Mouse (Mus musculus) heart, postnatal 0 days (tissue): ENCODE measurements around the gene Hdac7. TPM values are rescaled to one million over a fixed set of nuclear protein-coding genes. Genes with fewer than 3 reads are reported as not detected.

Source experiments
- ATAC-seq: fragments of 200-750 bp; cut with Nextera tagmentation; 2 replicates; pipeline ENCODE4 v1.8.0; 2017; ENCODE audit warnings: low read depth, moderate number of reproducible peaks, moderate library complexity; ENCODE audit not compliant: insufficient read depth
- DNase-seq: peaks from one replicate; pipeline ENCODE4 v3.0.0-alpha.2; 2016; ENCODE audit warnings: low spot score
- H3K27ac ChIP-seq: fragments of 300-500 bp; sonication (generic); 2 replicates; pipeline ENCODE4 v1.5.1; 2014; ENCODE audit warnings: low read depth, mild to moderate bottlenecking
- H3K27me3 ChIP-seq: fragments of 300-500 bp; sonication (generic); 2 replicates; pipeline ENCODE4 v1.6.1; 2014; ENCODE audit warnings: low read length, mixed read lengths; ENCODE audit not compliant: control insufficient read depth, insufficient read depth
- H3K36me3 ChIP-seq: fragments of 300-500 bp; sonication (generic); replicated peaks from 2 replicates; pipeline ENCODE4 v1.6.1; 2014; ENCODE audit warnings: low read length, mixed read lengths; ENCODE audit not compliant: control insufficient read depth, insufficient read depth
- H3K4me1 ChIP-seq: fragments of 300-500 bp; sonication (generic); 2 replicates; pipeline ENCODE4 v1.6.1; 2014; ENCODE audit warnings: antibody characterized with exemption; ENCODE audit not compliant: control insufficient read depth, insufficient read depth
- H3K4me2 ChIP-seq: fragments of 300-500 bp; sonication (generic); 2 replicates; pipeline ENCODE4 v1.6.1; 2014; ENCODE audit warnings: low read depth, mild to moderate bottlenecking, low read length, moderate library complexity
- H3K4me3 ChIP-seq: fragments of 300-500 bp; sonication (generic); 2 replicates; pipeline ENCODE4 v1.5.1; 2014; ENCODE audit warnings: low read depth, low read length
- H3K9ac ChIP-seq: fragments of 300-500 bp; sonication (generic); replicated peaks from 2 replicates; pipeline ENCODE4 v1.6.1; 2014; ENCODE audit warnings: low read depth, low read length, mixed read lengths
- H3K9me3 ChIP-seq: fragments of 300-500 bp; sonication (generic); replicated peaks from 2 replicates; pipeline ENCODE4 v1.6.1; 2016; ENCODE audit warnings: low read length; ENCODE audit not compliant: control insufficient read depth
- CTCF ChIP-seq: IDR thresholded peaks from 2 replicates; pipeline ENCODE4 v1.5.1; 2016; ENCODE audit warnings: antibody characterized with exemption, control low read depth, low read depth
- EP300 ChIP-seq: IDR thresholded peaks from 2 replicates; pipeline ENCODE4 v1.6.1; 2016; ENCODE audit warnings: antibody characterized with exemption, low read depth
- WGBS: fragments of 180-500 bp; shearing (Covaris S2); extraction: QIAGEN DNeasy Blood & Tissue Kit; methylation state at CpG from one replicate; pipeline ENCODE4 v1.1.7; 2014; 5-methylcytosine and 5-hydroxymethylcytosine counted together
- polyA plus RNA-seq: library from polyadenylated mRNA; unstranded; fragments of >200 nt; fragmentation: Nextera tagmentation; extraction: Ambion mirVana; gene quantifications from 2 replicates; pipeline ENCODE4 v1.2.1, GENCODE M21; 2015
- total RNA-seq: library from RNA; depleted of rRNA; stranded (reverse); fragments of >200 nt; gene quantifications from 2 replicates; pipeline ENCODE4 v1.2.3, GENCODE M21; 2014; ENCODE audit warnings: low replicate concordance

Hdac7 gene
- total and polyA plus RNA-seq, 2 experiments from 2014 or later: 15.6 to 34.4 TPM

- no peaks in the 10 kb centered on the region for H3K27me3 ChIP-seq
- ATAC-seq: peak; percentile 69
- H3K9ac ChIP-seq: peak overlapping the region; percentile 45
- TF ChIP-seq EP300 (0 out of 2 replicates have a peak, but pooled peaks have one; percentile 40), CTCF (peak; percentile 59)
- H3K27ac ChIP-seq: peak overlapping the region; percentile 81
- WGBS: 4% methylated on average over 29 of the region's 29 CpGs
- H3K4me2 ChIP-seq: peak overlapping the region; percentile 64
- peaks cover 83% of the 10 kb centered on the region for H3K4me1 ChIP-seq
- peaks cover 7% of the 10 kb centered on the region; the same call in 1 of the 2 replicates for H3K36me3 ChIP-seq
- peak overlapping the region; percentile 42 for H3K4me3 ChIP-seq
- DNase-seq: peak; percentile 90
- no peaks in the 10 kb centered on the region for H3K9me3 ChIP-seq
Observed at GRCm38 (mm10) chr15:97825071-97825940, 19.0 kb downstream of the Hdac7 start.

- no peak for TF ChIP-seq CTCF
- TF ChIP-seq EP300: no peak
- no peaks in the 10 kb centered on the region for H3K9me3 ChIP-seq
- no peak for DNase-seq
- H3K4me1 ChIP-seq: peaks cover 76% of the 10 kb centered on the region
- no peaks in the 10 kb centered on the region for H3K27me3 ChIP-seq
- WGBS: 52% methylated on average over 6 of the region's 6 CpGs
- ATAC-seq: no peak
- H3K4me3 ChIP-seq: no peak overlapping the region
- H3K27ac ChIP-seq: peak overlapping the region; percentile 81
- peaks cover 7% of the 10 kb centered on the region; the same call in 1 of the 2 replicates for H3K36me3 ChIP-seq
- peak overlapping the region; percentile 64; the same call in 1 of the 2 replicates for H3K4me2 ChIP-seq
- H3K9ac ChIP-seq: no peak overlapping the region
Observed at GRCm38 (mm10) chr15:97824042-97824441, 20.3 kb downstream of the Hdac7 start.

- Histone ChIP-seq H3K4me1 (peaks cover 71% of the 10 kb centered on the region), H3K4me3 (no peak overlapping the region), H3K36me3 (peaks cover 7% of the 10 kb centered on the region; the same call in 1 of the 2 replicates), H3K9me3 (no peaks in the 10 kb centered on the region), H3K9ac (no peak overlapping the region), H3K27ac (peak overlapping the region; percentile 44), H3K4me2 (0 out of 2 replicates have a peak overlapping the region, but pooled peaks have one; percentile 4), H3K27me3 (no peaks in the 10 kb centered on the region)
- DNase-seq: no peak
- TF ChIP-seq EP300 (no peak), CTCF (no peak)
- no peak for ATAC-seq
- WGBS: 68% methylated on average over 12 of the region's 12 CpGs
Observed at GRCm38 (mm10) chr15:97823479-97823878, 20.8 kb downstream of the Hdac7 start.

- TF ChIP-seq CTCF: no peak
- TF ChIP-seq EP300: no peak
- Histone ChIP-seq H3K4me1 (peaks cover 65% of the 10 kb centered on the region), H3K27me3 (no peaks in the 10 kb centered on the region), H3K4me2 (0 out of 2 replicates have a peak overlapping the region, but pooled peaks have one; percentile 45), H3K27ac (peak overlapping the region; percentile 44), H3K9me3 (no peaks in the 10 kb centered on the region), H3K36me3 (peaks cover 7% of the 10 kb centered on the region; the same call in 1 of the 2 replicates), H3K4me3 (no peak overlapping the region), H3K9ac (no peak overlapping the region)
- ATAC-seq (no peak), DNase-seq (no peak)
- WGBS: 42% methylated on average over 12 of the region's 12 CpGs
Observed at GRCm38 (mm10) chr15:97822545-97823228, 21.6 kb downstream of the Hdac7 start.

- Histone ChIP-seq H3K27ac (peak overlapping the region; percentile 86), H3K9ac (no peak overlapping the region; the same call in 1 of the 2 replicates), H3K4me2 (peak overlapping the region; percentile 45; the same call in 1 of the 2 replicates), H3K9me3 (no peaks in the 10 kb centered on the region), H3K4me1 (peaks cover 65% of the 10 kb centered on the region), H3K4me3 (no peak overlapping the region), H3K27me3 (no peaks in the 10 kb centered on the region), H3K36me3 (peaks cover 7% of the 10 kb centered on the region; the same call in 1 of the 2 replicates)
- TF ChIP-seq CTCF (no peak), EP300 (no peak)
- DNase-seq: no peak
- no peak for ATAC-seq
- 63% methylated on average over 6 of the region's 6 CpGs for WGBS
Observed at GRCm38 (mm10) chr15:97821983-97822363, 22.3 kb downstream of the Hdac7 start.
